Mouse (Mus musculus) neural tube, embryonic 11.5 days (tissue): ENCODE data around the gene Hook2. TPM values are rescaled to one million over a fixed set of nuclear protein-coding genes. Genes with fewer than 3 reads are reported as not detected.

Experiments used
- ATAC-seq: fragments of 200-750 bp; cut with Nextera tagmentation; 2 replicates; pipeline ENCODE4 v1.8.0; 2017; ENCODE audit warnings: moderate number of reproducible peaks, mild to moderate bottlenecking, moderate TSS enrichment, moderate library complexity; ENCODE audit not compliant: insufficient read depth, low FRiP score, low TSS enrichment
- DNase-seq: peaks from one replicate; pipeline ENCODE4 v3.0.0-alpha.2; 2015; ENCODE audit warnings: low spot score
- H3K27ac ChIP-seq: fragments of 300-500 bp; sonication (generic); 2 replicates; pipeline ENCODE4 v1.5.1; 2014; ENCODE audit warnings: low read depth, mild to moderate bottlenecking, low read length
- H3K27me3 ChIP-seq: fragments of 300-500 bp; sonication (generic); 2 replicates; pipeline ENCODE4 v1.6.1; 2014; ENCODE audit warnings: mild to moderate bottlenecking, low read length, mixed read lengths; ENCODE audit not compliant: control insufficient read depth, insufficient read depth
- H3K36me3 ChIP-seq: fragments of 300-500 bp; sonication (generic); 2 replicates; pipeline ENCODE4 v1.6.1; 2014; ENCODE audit warnings: mild to moderate bottlenecking, low read length, moderate library complexity, mixed read lengths; ENCODE audit not compliant: control insufficient read depth, insufficient read depth
- H3K4me1 ChIP-seq: fragments of 300-500 bp; sonication (generic); 2 replicates; pipeline ENCODE4 v1.6.1; 2014; ENCODE audit warnings: low read length, mixed read lengths; ENCODE audit not compliant: control insufficient read depth, insufficient read depth
- H3K4me2 ChIP-seq: fragments of 300-500 bp; sonication (generic); 2 replicates; pipeline ENCODE4 v1.6.1; 2014; ENCODE audit warnings: low read depth, mild to moderate bottlenecking, moderate library complexity
- H3K4me3 ChIP-seq: fragments of 300-500 bp; sonication (generic); 2 replicates; pipeline ENCODE4 v1.5.1; 2014; ENCODE audit warnings: low read depth, low read length
- H3K9ac ChIP-seq: fragments of 300-500 bp; sonication (generic); 2 replicates; pipeline ENCODE4 v1.6.1; 2014; ENCODE audit warnings: mild to moderate bottlenecking, low read length
- H3K9me3 ChIP-seq: fragments of 300-500 bp; sonication (generic); 2 replicates; pipeline ENCODE4 v1.6.1; 2016; ENCODE audit warnings: low read length; ENCODE audit not compliant: control insufficient read depth
- WGBS: fragments of 180-500 bp; shearing (Covaris S2); extraction: QIAGEN DNeasy Blood & Tissue Kit; methylation state at CpG from one replicate; pipeline ENCODE4 v1.1.7; 2014; 5-methylcytosine and 5-hydroxymethylcytosine counted together
- polyA plus RNA-seq: library from polyadenylated mRNA; unstranded; fragments of >200 nt; fragmentation: Nextera tagmentation; extraction: Ambion mirVana; gene quantifications from 2 replicates; pipeline ENCODE4 v1.2.1, GENCODE M21; 2014

The Hook2 gene
- polyA plus RNA-seq, 1 experiment from 2014 or later = 12.9 TPM

DNA sequence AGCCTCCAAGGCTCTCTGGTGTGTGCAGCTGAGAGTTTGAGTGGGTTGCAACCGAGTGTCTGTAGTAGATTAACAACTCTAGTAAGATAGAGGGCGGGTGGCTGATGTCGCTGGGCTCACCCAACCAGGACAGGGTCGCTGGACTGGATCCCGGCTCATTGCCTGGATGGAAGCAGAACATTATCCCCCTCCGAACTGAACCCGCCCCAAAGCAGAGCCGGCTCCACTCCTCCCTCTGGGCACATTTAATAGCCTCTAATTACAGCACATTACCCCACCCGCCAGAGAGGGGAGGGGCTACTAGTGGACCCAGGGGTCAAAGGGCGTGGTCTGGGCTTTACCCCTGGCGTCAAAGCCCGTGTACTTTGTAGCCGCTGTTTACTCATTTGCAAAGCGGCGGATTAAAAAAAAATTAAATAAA, 1.1 kb upstream of the Hook2 start:
- no peak for ATAC-seq
- no peak for DNase-seq
- H3K9ac ChIP-seq = no peak overlapping the region
- H3K9me3 ChIP-seq = no peaks in the 10 kb centered on the region
- no peaks in the 10 kb centered on the region for H3K36me3 ChIP-seq
- H3K4me1 ChIP-seq = peaks cover 18% of the 10 kb centered on the region
- H3K27ac ChIP-seq = no peak overlapping the region
- WGBS = 5% methylated on average over 15 of the region's 15 CpGs
- peak overlapping the region; percentile 97 for H3K4me2 ChIP-seq
- peaks cover 10% of the 10 kb centered on the region for H3K27me3 ChIP-seq
- H3K4me3 ChIP-seq = no peak overlapping the region

GRCm38 (mm10) chr8:84989810-84990209, 593 bp upstream of the Hook2 start:
- Histone ChIP-seq H3K4me2 (peak overlapping the region; percentile 97), H3K9me3 (no peaks in the 10 kb centered on the region), H3K4me3 (peak overlapping the region; percentile 56), H3K9ac (peak overlapping the region; percentile 68), H3K27ac (no peak overlapping the region), H3K4me1 (peaks cover 14% of the 10 kb centered on the region), H3K36me3 (no peaks in the 10 kb centered on the region), H3K27me3 (peaks cover 10% of the 10 kb centered on the region)
- 2% methylated on average over 15 of the region's 15 CpGs for WGBS
- peak; percentile 93 for DNase-seq
- ATAC-seq = peak; percentile 60

GRCm38 (mm10) chr8:84990836-84991235, 433 bp downstream of the Hook2 start:
- peak overlapping the region; percentile 97 for H3K4me2 ChIP-seq

GRCm38 (mm10) chr8:84994375-84994774, 4.0 kb downstream of the Hook2 start:
- Histone ChIP-seq H3K4me1 (peaks cover 6% of the 10 kb centered on the region; the same call in 1 of the 2 replicates), H3K9me3 (no peaks in the 10 kb centered on the region), H3K9ac (no peak overlapping the region), H3K27me3 (peaks cover 7% of the 10 kb centered on the region; the same call in 1 of the 2 replicates), H3K27ac (no peak overlapping the region), H3K4me2 (no peak overlapping the region), H3K4me3 (no peak overlapping the region), H3K36me3 (no peaks in the 10 kb centered on the region)
- DNase-seq (no peak), ATAC-seq (no peak)
- 95% methylated on average over 9 of the region's 9 CpGs for WGBS

More at GRCm38 (mm10) chr8:84990836-84991235, 433 bp downstream of the Hook2 start:
- DNase-seq = peak; percentile 16
- no peaks in the 10 kb centered on the region for H3K9me3 ChIP-seq
- peak; percentile 51 for ATAC-seq
- peaks cover 5% of the 10 kb centered on the region; the same call in 1 of the 2 replicates for H3K4me1 ChIP-seq
- peak overlapping the region; percentile 63 for H3K9ac ChIP-seq
- no peaks in the 10 kb centered on the region for H3K36me3 ChIP-seq
- H3K27me3 ChIP-seq = peaks cover 14% of the 10 kb centered on the region
- peak overlapping the region; percentile 56 for H3K4me3 ChIP-seq
- WGBS = 3% methylated on average over 15 of the region's 15 CpGs
- no peak overlapping the region for H3K27ac ChIP-seq

GRCm38 (mm10) chr8:84995680-84996079, 5.3 kb downstream of the Hook2 start:
- H3K9me3 ChIP-seq = no peaks in the 10 kb centered on the region
- DNase-seq (peak; percentile 29), ATAC-seq (no peak)
- WGBS = 26% methylated on average over 25 of the region's 25 CpGs
- H3K4me2 ChIP-seq = no peak overlapping the region
- no peak overlapping the region for H3K9ac ChIP-seq
- no peak overlapping the region for H3K4me3 ChIP-seq
- no peak overlapping the region for H3K27ac ChIP-seq
- no peaks in the 10 kb centered on the region for H3K36me3 ChIP-seq
- peaks cover 7% of the 10 kb centered on the region; the same call in 1 of the 2 replicates for H3K27me3 ChIP-seq
- H3K4me1 ChIP-seq = peaks cover 4% of the 10 kb centered on the region; the same call in 1 of the 2 replicates

GRCm38 (mm10) chr8:84996978-84997377, 6.6 kb downstream of the Hook2 start:
- no peak overlapping the region; the same call in 1 of the 2 replicates for H3K9ac ChIP-seq
- 83% methylated on average over 5 of the region's 5 CpGs for WGBS
- no peaks in the 10 kb centered on the region for H3K9me3 ChIP-seq
- ATAC-seq (no peak), DNase-seq (no peak)
- peaks cover 7% of the 10 kb centered on the region; the same call in 1 of the 2 replicates for H3K27me3 ChIP-seq
- H3K36me3 ChIP-seq = no peaks in the 10 kb centered on the region
- no peak overlapping the region for H3K4me2 ChIP-seq
- peaks cover 2% of the 10 kb centered on the region; the same call in 1 of the 2 replicates for H3K4me1 ChIP-seq
- no peak overlapping the region for H3K4me3 ChIP-seq
- H3K27ac ChIP-seq = no peak overlapping the region

- H3K27ac ChIP-seq = no peak overlapping the region
- 8% methylated on average over 19 of the region's 19 CpGs for WGBS
- peak overlapping the region; percentile 47 for H3K9ac ChIP-seq
- DNase-seq (peak; percentile 91), ATAC-seq (peak; percentile 87)
- no peaks in the 10 kb centered on the region for H3K9me3 ChIP-seq
- peaks cover 2% of the 10 kb centered on the region; the same call in 1 of the 2 replicates for H3K4me1 ChIP-seq
- no peaks in the 10 kb centered on the region for H3K36me3 ChIP-seq
- peak overlapping the region; percentile 25 for H3K4me2 ChIP-seq
- H3K27me3 ChIP-seq = peaks cover 7% of the 10 kb centered on the region; the same call in 1 of the 2 replicates
- H3K4me3 ChIP-seq = no peak overlapping the region; the same call in 1 of the 2 replicates
Measured at GRCm38 (mm10) chr8:84997649-84998295, 7.4 kb downstream of the Hook2 start.

GRCm38 (mm10) chr8:85007686-85008085, 17.3 kb downstream of the Hook2 start:
- H3K27ac ChIP-seq = no peak overlapping the region
- H3K9ac ChIP-seq = no peak overlapping the region
- H3K36me3 ChIP-seq = no peaks in the 10 kb centered on the region
- H3K4me1 ChIP-seq = no peaks in the 10 kb centered on the region
- peaks cover 22% of the 10 kb centered on the region for H3K27me3 ChIP-seq
- ATAC-seq (no peak), DNase-seq (peak; percentile 41)
- 17% methylated on average over 25 of the region's 25 CpGs for WGBS
- no peak overlapping the region for H3K4me3 ChIP-seq
- no peak overlapping the region for H3K4me2 ChIP-seq
- H3K9me3 ChIP-seq = no peaks in the 10 kb centered on the region

- Histone ChIP-seq H3K4me2 (no peak overlapping the region), H3K36me3 (no peaks in the 10 kb centered on the region), H3K9me3 (no peaks in the 10 kb centered on the region), H3K4me3 (no peak overlapping the region), H3K27ac (no peak overlapping the region), H3K9ac (no peak overlapping the region), H3K4me1 (no peaks in the 10 kb centered on the region), H3K27me3 (peaks cover 31% of the 10 kb centered on the region)
- 20% methylated on average over 28 of the region's 28 CpGs for WGBS
- DNase-seq (no peak), ATAC-seq (no peak)
Measured at GRCm38 (mm10) chr8:85011242-85011641, 20.8 kb downstream of the Hook2 start.
